Mouse (Mus musculus) limb, embryonic 13.5 days (tissue): ENCODE results near the gene Zfpm1. TPM values are rescaled to one million over a fixed set of nuclear protein-coding genes. Genes with fewer than 3 reads are reported as not detected.

ENCODE experiments used
- ATAC-seq: fragments of 200-750 bp; cut with Nextera tagmentation; 2 replicates; pipeline ENCODE4 v1.8.0; 2017; ENCODE audit warnings: low read depth, moderate number of reproducible peaks, moderate TSS enrichment; ENCODE audit not compliant: low FRiP score
- H3K27ac ChIP-seq: fragments of 300-500 bp; sonication (generic); 2 replicates; pipeline ENCODE4 v1.5.1; 2015; ENCODE audit warnings: inconsistent platforms, mild to moderate bottlenecking, moderate library complexity
- H3K27me3 ChIP-seq: fragments of 300-500 bp; sonication (generic); 2 replicates; pipeline ENCODE4 v1.6.1; 2015; ENCODE audit warnings: mild to moderate bottlenecking, inconsistent platforms
- H3K36me3 ChIP-seq: fragments of 300-500 bp; sonication (generic); 2 replicates; pipeline ENCODE4 v1.6.1; 2015; ENCODE audit warnings: inconsistent platforms, mild to moderate bottlenecking, moderate library complexity
- H3K4me1 ChIP-seq: fragments of 300-500 bp; sonication (generic); 2 replicates; pipeline ENCODE4 v1.6.1; 2015; ENCODE audit warnings: inconsistent platforms
- H3K4me2 ChIP-seq: fragments of 300-500 bp; sonication (generic); replicated peaks from 2 replicates; pipeline ENCODE4 v1.6.1; 2015; ENCODE audit warnings: inconsistent platforms, mild to moderate bottlenecking, moderate library complexity
- H3K4me3 ChIP-seq: fragments of 300-500 bp; sonication (generic); 2 replicates; pipeline ENCODE4 v1.5.1; 2015; ENCODE audit warnings: moderate library complexity, mild to moderate bottlenecking, inconsistent platforms
- H3K9ac ChIP-seq: fragments of 300-500 bp; sonication (generic); 2 replicates; pipeline ENCODE4 v1.6.1; 2015; ENCODE audit warnings: mild to moderate bottlenecking, inconsistent platforms
- H3K9me3 ChIP-seq: fragments of 300-500 bp; sonication (generic); 2 replicates; pipeline ENCODE4 v1.6.1; 2016; ENCODE audit warnings: inconsistent platforms
- WGBS: fragments of 180-500 bp; shearing (Covaris S2); methylation state at CpG from one replicate; pipeline ENCODE4 v1.1.7; 2015; 5-methylcytosine and 5-hydroxymethylcytosine counted together
- polyA plus RNA-seq: library from polyadenylated mRNA; unstranded; fragments of >200 nt; fragmentation: Nextera tagmentation; extraction: Ambion mirVana; gene quantifications from 2 replicates; pipeline ENCODE4 v1.2.1, GENCODE M21; 2015

Zfpm1 gene
- polyA plus RNA-seq = 0.80 and 1.1 TPM in 2 replicates

GRCm38 (mm10) chr8:122282035-122282358 is at the start of gene Zfpm1:
Gene Zfpm1, plus strand, starts transcription at chr8:122282141.
- no peak for ATAC-seq
- Histone ChIP-seq H3K4me1 (peaks cover 40% of the 10 kb centered on the region), H3K27ac (peak within 1 kb of the TSS; percentile 49), H3K36me3 (no peaks in the 10 kb centered on the region), H3K4me3 (peak within 1 kb of the TSS; percentile 71), H3K27me3 (peaks cover 46% of the 10 kb centered on the region), H3K9me3 (no peaks in the 10 kb centered on the region), H3K9ac (peak within 1 kb of the TSS; percentile 75), H3K4me2 (peak within 1 kb of the TSS; percentile 100)
- WGBS = 0% methylated on average over 29 of the region's 60 CpGs

GRCm38 (mm10) chr8:122234055-122234454 is 47.9 kb upstream of the Zfpm1 start:
- Histone ChIP-seq H3K9ac (no peak overlapping the region), H3K4me2 (no peak overlapping the region), H3K27me3 (peaks cover 21% of the 10 kb centered on the region), H3K36me3 (no peaks in the 10 kb centered on the region), H3K4me3 (no peak overlapping the region), H3K4me1 (peaks cover 40% of the 10 kb centered on the region), H3K9me3 (no peaks in the 10 kb centered on the region), H3K27ac (no peak overlapping the region)
- ATAC-seq = no peak
- 33% methylated on average over 11 of the region's 11 CpGs for WGBS

GRCm38 (mm10) chr8:122236521-122236920 is 45.4 kb upstream of the Zfpm1 start:
- ATAC-seq = no peak

GRCm38 (mm10) chr8:122238225-122238624 is 43.7 kb upstream of the Zfpm1 start:
- H3K4me1 ChIP-seq = peaks cover 19% of the 10 kb centered on the region
- no peak overlapping the region for H3K4me3 ChIP-seq
- no peak for ATAC-seq
- no peaks in the 10 kb centered on the region for H3K27me3 ChIP-seq
- no peak overlapping the region for H3K9ac ChIP-seq
- no peak overlapping the region for H3K27ac ChIP-seq
- H3K36me3 ChIP-seq = no peaks in the 10 kb centered on the region
- H3K4me2 ChIP-seq = no peak overlapping the region
- H3K9me3 ChIP-seq = no peaks in the 10 kb centered on the region
- 74% methylated on average over 11 of the region's 11 CpGs for WGBS

More at GRCm38 (mm10) chr8:122236521-122236920, 45.4 kb upstream of the Zfpm1 start:
- Histone ChIP-seq H3K4me1 (peaks cover 23% of the 10 kb centered on the region), H3K4me2 (no peak overlapping the region), H3K9me3 (no peaks in the 10 kb centered on the region), H3K9ac (no peak overlapping the region), H3K36me3 (no peaks in the 10 kb centered on the region), H3K27ac (no peak overlapping the region), H3K4me3 (no peak overlapping the region), H3K27me3 (peaks cover 9% of the 10 kb centered on the region)
- 84% methylated on average over 3 of the region's 3 CpGs for WGBS

GRCm38 (mm10) chr8:122238731-122239130 is 43.2 kb upstream of the Zfpm1 start:
- Histone ChIP-seq H3K9ac (no peak overlapping the region), H3K36me3 (no peaks in the 10 kb centered on the region), H3K27ac (no peak overlapping the region), H3K4me1 (peaks cover 16% of the 10 kb centered on the region), H3K4me3 (no peak overlapping the region), H3K4me2 (no peak overlapping the region), H3K27me3 (no peaks in the 10 kb centered on the region), H3K9me3 (no peaks in the 10 kb centered on the region)
- 58% methylated on average over 8 of the region's 8 CpGs for WGBS
- no peak for ATAC-seq

GRCm38 (mm10) chr8:122240241-122241026 is 41.5 kb upstream of the Zfpm1 start:
- 86% methylated on average over 16 of the region's 16 CpGs for WGBS
- H3K4me1 ChIP-seq = peaks cover 7% of the 10 kb centered on the region
- no peaks in the 10 kb centered on the region for H3K27me3 ChIP-seq
- no peaks in the 10 kb centered on the region for H3K9me3 ChIP-seq
- no peak overlapping the region for H3K27ac ChIP-seq
- H3K9ac ChIP-seq = no peak overlapping the region
- H3K4me2 ChIP-seq = no peak overlapping the region
- no peak overlapping the region for H3K4me3 ChIP-seq
- no peak for ATAC-seq
- no peaks in the 10 kb centered on the region for H3K36me3 ChIP-seq

- Histone ChIP-seq H3K9me3 (no peaks in the 10 kb centered on the region), H3K4me1 (peaks cover 27% of the 10 kb centered on the region), H3K4me3 (no peak overlapping the region), H3K4me2 (no peak overlapping the region), H3K27ac (no peak overlapping the region), H3K36me3 (no peaks in the 10 kb centered on the region), H3K27me3 (no peaks in the 10 kb centered on the region), H3K9ac (no peak overlapping the region)
- 71% methylated on average over 4 of the region's 4 CpGs for WGBS
- no peak for ATAC-seq
Observed at GRCm38 (mm10) chr8:122243310-122243709, 38.6 kb upstream of the Zfpm1 start.

GRCm38 (mm10) chr8:122245161-122245560 is 36.8 kb upstream of the Zfpm1 start:
- Histone ChIP-seq H3K4me3 (no peak overlapping the region), H3K36me3 (no peaks in the 10 kb centered on the region), H3K27ac (no peak overlapping the region), H3K4me2 (no peak overlapping the region), H3K9ac (no peak overlapping the region), H3K27me3 (no peaks in the 10 kb centered on the region), H3K9me3 (no peaks in the 10 kb centered on the region), H3K4me1 (peaks cover 30% of the 10 kb centered on the region)
- 83% methylated on average over 6 of the region's 6 CpGs for WGBS
- ATAC-seq = no peak

- 0 out of 2 replicates have a peak overlapping the region, but pooled peaks have one; percentile 31 for H3K9ac ChIP-seq
- H3K4me3 ChIP-seq = no peak overlapping the region
- no peaks in the 10 kb centered on the region for H3K9me3 ChIP-seq
- ATAC-seq = peak; percentile 79
- WGBS = 16% methylated on average over 12 of the region's 12 CpGs
- H3K4me2 ChIP-seq = peak overlapping the region; percentile 54
- H3K27me3 ChIP-seq = no peaks in the 10 kb centered on the region
- H3K36me3 ChIP-seq = no peaks in the 10 kb centered on the region
- peaks cover 31% of the 10 kb centered on the region for H3K4me1 ChIP-seq
- peak overlapping the region; percentile 79 for H3K27ac ChIP-seq
Observed at GRCm38 (mm10) chr8:122246257-122247211, 35.4 kb upstream of the Zfpm1 start.

- no peak overlapping the region for H3K27ac ChIP-seq
- H3K27me3 ChIP-seq = peaks cover 21% of the 10 kb centered on the region
- no peaks in the 10 kb centered on the region for H3K9me3 ChIP-seq
- ATAC-seq = no peak
- H3K4me2 ChIP-seq = no peak overlapping the region
- peaks cover 22% of the 10 kb centered on the region for H3K4me1 ChIP-seq
- no peaks in the 10 kb centered on the region for H3K36me3 ChIP-seq
- H3K4me3 ChIP-seq = no peak overlapping the region
- 75% methylated on average over 1 of the region's 1 CpGs for WGBS
- no peak overlapping the region for H3K9ac ChIP-seq
Observed at GRCm38 (mm10) chr8:122251739-122252138, 30.2 kb upstream of the Zfpm1 start.

- WGBS = 41% methylated on average over 5 of the region's 5 CpGs
- Histone ChIP-seq H3K27me3 (peaks cover 23% of the 10 kb centered on the region), H3K9me3 (no peaks in the 10 kb centered on the region), H3K9ac (no peak overlapping the region), H3K36me3 (no peaks in the 10 kb centered on the region), H3K4me2 (no peak overlapping the region), H3K27ac (no peak overlapping the region), H3K4me1 (peaks cover 16% of the 10 kb centered on the region), H3K4me3 (no peak overlapping the region)
- ATAC-seq = no peak
Observed at GRCm38 (mm10) chr8:122252366-122252765, 29.6 kb upstream of the Zfpm1 start.

- H3K4me3 ChIP-seq = no peak overlapping the region
- no peak overlapping the region for H3K4me2 ChIP-seq
- peaks cover 33% of the 10 kb centered on the region for H3K27me3 ChIP-seq
- no peak overlapping the region for H3K27ac ChIP-seq
- no peak overlapping the region for H3K9ac ChIP-seq
- peaks cover 6% of the 10 kb centered on the region; the same call in 1 of the 2 replicates for H3K4me1 ChIP-seq
- H3K36me3 ChIP-seq = peaks cover 8% of the 10 kb centered on the region; the same call in 1 of the 2 replicates
- ATAC-seq = peak; percentile 24; the same call in 1 of the 2 replicates
- WGBS = 47% methylated on average over 2 of the region's 2 CpGs
- H3K9me3 ChIP-seq = no peaks in the 10 kb centered on the region
Observed at GRCm38 (mm10) chr8:122259351-122259750, 22.6 kb upstream of the Zfpm1 start.
